Mouse (Mus musculus) ovary, adult 18-20 months (tissue): ENCODE measurements around the gene Slc4a4.

Experiments
- DNase-seq: peaks from one replicate; pipeline ENCODE4 v3.0.0; 2022; ENCODE audit warnings: low spot score, mixed read lengths

Slc4a4 gene

DNA sequence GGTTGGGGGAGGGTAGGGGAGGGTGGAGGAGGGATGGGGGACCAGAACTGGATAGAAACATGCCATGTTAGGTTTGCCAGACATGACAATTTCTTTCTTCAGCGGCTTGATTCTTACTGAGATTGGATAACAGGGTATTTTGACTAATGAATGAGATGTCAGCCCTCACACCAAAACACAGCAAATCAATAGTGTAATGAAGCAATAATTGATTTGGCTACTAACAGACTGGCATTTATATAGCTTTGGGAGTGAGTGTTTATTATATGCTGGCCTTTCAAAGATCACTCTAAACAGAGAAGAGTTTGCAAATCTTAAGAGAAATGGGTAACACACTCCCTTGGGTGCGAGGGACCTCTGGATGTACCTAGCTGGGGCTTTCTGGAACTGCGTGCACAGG, 30.6 kb downstream of the Slc4a4 start:
- DNase-seq = no peak

GRCm38 (mm10) chr5:88917630-88918029, 31.0 kb downstream of the Slc4a4 start:
- no peak for DNase-seq

DNA sequence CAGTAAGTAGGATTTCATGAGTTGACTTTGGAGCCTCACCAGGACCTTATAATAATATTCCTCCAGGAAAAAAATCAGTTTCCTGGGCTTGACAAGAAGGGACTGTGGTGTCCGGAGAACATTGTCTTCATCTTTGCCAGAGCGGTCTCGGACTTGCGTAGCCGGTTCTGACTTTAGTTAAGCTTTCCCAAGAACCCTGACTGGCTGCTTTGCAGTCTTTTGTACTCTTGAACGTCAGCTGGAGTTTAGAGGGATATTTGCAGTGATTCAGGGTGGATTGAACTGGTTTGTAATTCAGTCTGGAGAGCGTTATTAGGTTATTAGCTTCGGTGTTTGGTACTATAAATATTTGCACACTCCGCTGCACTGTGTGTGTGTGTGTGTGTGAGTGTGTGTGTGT, 31.9 kb downstream of the Slc4a4 start:
- no peak for DNase-seq

GRCm38 (mm10) chr5:88925576-88925975, 39.0 kb downstream of the Slc4a4 start:
- DNase-seq = no peak

GRCm38 (mm10) chr5:88928201-88928916, 41.7 kb downstream of the Slc4a4 start:
- DNase-seq = no peak

GRCm38 (mm10) chr5:88929392-88930094, 42.9 kb downstream of the Slc4a4 start:
- peak; percentile 42 for DNase-seq

GRCm38 (mm10) chr5:88930129-88930528, 43.5 kb downstream of the Slc4a4 start:
- DNase-seq = no peak

GRCm38 (mm10) chr5:88930611-88931010, 44.0 kb downstream of the Slc4a4 start:
- no peak for DNase-seq

DNA sequence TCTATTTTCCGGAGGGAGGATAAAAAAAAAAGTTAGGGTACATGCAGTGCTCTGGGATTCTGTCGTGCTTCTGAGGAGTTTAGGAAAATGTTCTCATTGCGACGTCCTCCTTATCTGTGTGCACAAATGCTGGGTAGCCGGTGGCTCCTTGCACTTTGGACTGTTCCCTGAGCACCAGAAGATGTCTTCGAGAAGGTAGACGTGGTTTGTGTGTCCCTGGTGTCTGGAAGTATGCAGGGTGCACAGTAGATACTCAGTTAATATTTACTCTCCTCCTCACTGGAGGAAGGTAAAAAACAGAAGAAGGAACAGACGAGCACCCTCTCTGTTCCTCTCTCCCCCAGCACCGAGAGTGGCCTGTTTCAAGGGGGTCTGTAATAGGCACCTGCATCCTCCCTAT, 44.6 kb downstream of the Slc4a4 start:
- DNase-seq = no peak

- no peak for DNase-seq
These were observed 46.8 kb downstream of the Slc4a4 start for GRCm38 (mm10) chr5:88933454-88933853.

DNA sequence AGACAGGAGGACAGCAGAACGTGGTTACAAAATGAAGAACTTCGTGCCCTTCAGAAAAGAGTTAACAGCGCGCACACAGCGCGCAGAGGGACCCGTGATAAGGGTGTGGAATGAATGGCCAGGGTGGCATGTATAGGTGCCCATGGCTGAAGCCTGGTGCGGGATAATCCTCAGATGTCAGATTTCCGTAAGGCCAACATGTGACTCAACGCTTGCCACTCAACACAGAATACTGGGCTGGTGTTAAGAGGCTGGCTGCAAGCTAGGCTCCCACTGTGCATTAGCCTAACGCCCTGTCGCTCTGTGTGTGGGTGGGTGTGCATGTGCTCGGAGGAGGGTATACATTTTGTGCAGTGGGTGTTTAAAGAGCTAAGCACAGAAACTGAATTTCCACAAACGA, 47.3 kb downstream of the Slc4a4 start:
- DNase-seq = no peak

DNA sequence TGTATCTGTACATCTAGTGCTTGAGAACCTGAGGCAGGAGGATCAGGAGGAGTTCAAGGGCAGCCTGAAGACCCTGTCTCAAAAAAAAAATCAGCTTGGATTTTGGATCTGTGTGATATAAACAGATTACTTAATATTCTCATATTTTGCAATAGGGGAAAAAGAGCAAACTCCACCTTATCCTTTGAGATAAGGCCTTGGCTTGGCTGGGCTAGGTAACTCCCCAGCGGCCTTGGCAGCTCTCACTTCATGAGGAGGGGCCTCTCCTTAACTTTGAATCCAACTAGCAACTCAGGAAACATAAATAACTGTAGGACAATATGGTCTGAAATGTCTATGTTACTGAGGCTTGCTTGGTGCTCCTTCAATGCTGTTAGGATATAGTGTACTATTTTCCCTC, 51.6 kb downstream of the Slc4a4 start:
- DNase-seq = peak; percentile 23

DNA sequence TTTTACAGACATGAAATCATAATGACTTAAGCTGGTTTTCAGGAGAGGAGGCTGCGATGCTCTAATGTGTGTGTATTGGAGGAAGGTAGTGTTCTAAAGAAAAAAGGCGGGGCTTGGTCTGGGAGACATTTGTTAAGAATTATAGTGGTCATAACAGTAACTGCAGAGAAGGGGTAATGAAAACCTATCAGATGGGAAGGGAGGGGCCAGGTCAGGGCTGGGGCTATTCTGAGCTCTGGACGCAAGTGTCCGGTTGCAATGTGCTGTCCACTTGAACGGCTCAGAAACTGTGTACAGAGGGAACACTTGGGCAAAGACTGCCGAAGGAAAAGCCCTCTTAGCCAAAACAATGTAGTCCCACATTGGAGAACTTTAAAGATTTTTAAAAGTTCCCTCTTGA, 52.5 kb downstream of the Slc4a4 start:
- DNase-seq = no peak

DNA sequence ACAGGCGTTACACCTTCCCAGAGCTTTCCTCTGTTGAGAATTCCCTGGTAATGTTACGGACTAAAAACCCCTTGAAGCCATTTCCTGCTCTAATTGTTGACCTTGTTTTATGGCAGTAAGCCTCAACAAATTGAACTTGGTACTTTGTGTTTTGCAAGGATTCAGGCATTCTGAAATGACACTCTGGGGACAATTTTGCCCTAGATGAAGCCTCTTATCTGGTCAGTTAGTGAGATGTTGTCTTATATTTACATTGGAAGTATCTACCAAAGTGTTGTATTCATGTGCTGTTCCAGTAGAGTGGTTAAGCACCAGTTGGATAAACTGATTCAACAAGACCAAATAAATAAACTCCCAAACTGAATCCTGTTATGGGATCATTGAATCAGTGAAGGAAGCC, 53.2 kb downstream of the Slc4a4 start:
- no peak for DNase-seq

GRCm38 (mm10) chr5:88941905-88942304, 55.3 kb downstream of the Slc4a4 start:
- DNase-seq = no peak

DNA sequence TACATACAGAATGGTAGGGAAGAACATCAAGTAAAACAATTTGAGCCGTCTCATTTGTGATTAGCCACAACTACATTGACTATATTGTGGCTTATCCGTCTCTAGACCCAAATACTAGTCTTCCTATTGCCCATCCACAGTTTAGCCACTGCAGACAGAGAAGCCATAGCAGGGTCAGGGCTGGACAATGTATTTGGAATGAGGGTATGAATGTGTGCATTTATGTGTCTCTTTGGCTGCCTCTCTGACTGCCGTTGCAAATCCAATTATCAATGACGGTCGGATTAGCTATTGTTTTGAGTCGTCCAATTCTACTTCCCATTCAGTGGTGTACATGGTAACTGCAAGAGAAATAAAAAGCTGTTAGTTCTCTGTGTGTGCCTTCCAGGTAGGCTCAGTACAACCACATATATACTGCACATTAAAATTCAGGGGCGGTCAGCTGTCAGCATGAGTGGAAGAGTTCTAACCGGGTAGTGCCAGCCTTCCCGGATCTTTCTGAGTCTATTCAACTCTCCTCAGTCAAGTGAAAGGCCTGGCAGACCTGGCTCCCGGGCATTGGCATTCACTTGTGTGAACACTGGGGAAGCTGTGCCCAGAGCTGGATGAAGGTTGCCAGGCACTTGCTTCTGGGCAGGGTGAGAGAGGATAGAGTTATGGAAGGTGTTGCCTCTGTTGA, 59.2 kb downstream of the Slc4a4 start:
- no peak for DNase-seq

DNA sequence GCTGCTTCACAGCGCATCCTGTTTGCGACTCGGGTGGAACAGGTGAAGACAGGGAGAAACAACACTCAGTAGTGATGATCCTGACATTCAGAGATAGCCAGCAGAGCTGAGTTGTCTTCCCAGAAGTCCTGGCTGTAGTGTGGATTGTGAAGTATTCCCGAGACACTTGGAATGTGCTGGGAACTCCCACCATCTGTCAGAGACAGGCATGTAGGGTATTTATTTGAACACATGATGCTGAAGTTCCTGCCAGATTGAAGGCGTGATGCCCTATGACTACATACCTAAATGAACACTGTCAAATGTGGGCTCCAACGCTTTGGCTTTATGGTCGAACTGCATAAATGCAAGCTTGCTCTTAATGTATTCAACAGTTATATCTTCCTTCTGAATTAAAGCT, 63.7 kb downstream of the Slc4a4 start:
- DNase-seq = no peak

- no peak for DNase-seq
These were observed 66.3 kb downstream of the Slc4a4 start for GRCm38 (mm10) chr5:88952757-88953577.

GRCm38 (mm10) chr5:88957735-88958134, 71.1 kb downstream of the Slc4a4 start:
- no peak for DNase-seq

DNA sequence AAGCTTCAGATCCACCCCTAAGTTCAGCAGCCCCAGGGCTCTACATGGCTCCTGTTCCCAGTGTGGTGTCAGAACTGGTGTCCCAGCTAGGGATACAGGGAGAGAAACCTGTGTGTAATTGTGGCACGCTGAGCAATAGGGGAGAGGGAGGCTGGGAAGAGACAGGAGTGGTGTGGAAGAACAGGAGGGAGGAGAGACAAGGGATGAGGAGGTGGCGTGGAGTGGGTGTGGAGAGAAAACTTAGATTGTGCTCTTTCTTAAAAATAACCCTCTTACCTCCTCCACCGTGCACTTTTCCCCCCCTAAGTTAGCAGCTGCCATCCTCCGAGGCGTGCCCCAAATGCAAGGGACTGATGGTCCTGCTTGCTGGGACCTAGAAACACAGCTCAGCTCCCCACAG, 72.3 kb downstream of the Slc4a4 start:
- DNase-seq = no peak

GRCm38 (mm10) chr5:88959412-88959811, 72.8 kb downstream of the Slc4a4 start:
- no peak for DNase-seq

DNA sequence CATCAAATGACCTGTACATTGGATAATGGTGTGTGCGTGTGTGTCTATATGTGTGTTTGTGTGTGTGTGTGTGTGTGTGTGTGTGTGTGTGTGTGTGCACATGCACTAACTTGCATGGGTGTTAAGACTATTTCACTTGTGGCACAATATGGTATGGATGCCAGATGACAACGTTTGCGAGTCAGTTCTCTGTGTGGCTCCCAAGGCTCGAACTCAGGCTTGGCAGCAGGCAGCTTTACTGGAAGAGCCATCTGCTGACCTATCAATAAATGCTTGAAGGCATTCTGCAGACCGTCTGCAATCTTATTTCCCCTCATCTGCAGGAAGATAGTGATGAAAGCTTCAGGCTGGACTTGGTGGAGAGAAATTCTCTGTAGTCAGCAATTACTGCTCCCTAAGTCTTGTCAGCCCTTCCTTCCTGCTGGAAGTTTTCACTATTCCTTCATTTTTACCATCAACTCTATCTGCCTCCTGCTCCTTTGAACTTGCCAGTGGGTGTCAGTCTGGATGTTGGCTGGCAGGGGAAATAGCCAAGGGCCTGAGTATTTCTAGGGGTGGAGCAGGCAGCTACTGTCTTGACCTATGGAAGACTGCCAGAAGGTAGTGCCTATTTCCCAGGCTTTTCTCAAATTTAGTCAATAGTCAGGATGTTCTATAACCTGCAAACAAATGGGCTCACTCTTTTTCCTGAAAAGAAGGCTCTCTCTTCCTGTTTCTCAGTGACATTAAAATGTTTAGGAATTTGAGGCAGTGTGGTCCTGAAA, 73.9 kb downstream of the Slc4a4 start:
- no peak for DNase-seq
